Comparison of ENCODE assay signal across 8 mouse cellular contexts in genomic region chr9:95688064-95688463, GRCm38 (mm10). TPM values are rescaled to one million over a fixed set of nuclear protein-coding genes. Genes with fewer than 3 reads are reported as not detected.
A peak's percentile ranks its signal among the peaks of the same experiment; 100 is the strongest.
DNase-seq lines count a peak whose midpoint lies in the region; TF ChIP-seq lines count a peak whose summit lies in the region.

No protein-coding gene starts in this region.

- peak; percentile 71 for TF ChIP-seq CTCF in gastrocnemius, adult 2 months (IDR thresholded peaks at IDR 0.05)

- H3K27ac ChIP-seq in gastrocnemius, adult 2 months = no peak overlapping the region

- intact Hi-C loops in gastrocnemius, adult 2 months (cut with DNase I) = no loop called here

- peak; percentile 47 for DNase-seq in gastrocnemius, adult 2 months
- DNase-seq in gastrocnemius, postnatal 4 days (ENCODE audit: low spot score in 2 of 2) = no peak
- DNase-seq in spleen, postnatal 10 days (ENCODE audit: low spot score in 2 of 2) = peak; percentile 19 to 52
- DNase-seq in spleen, adult 12 weeks (ENCODE audit: low spot score) = no peak
- DNase-seq in cerebellum, adult 9-11 months = peak; percentile 16
- DNase-seq in kidney, postnatal 4 days = peak; percentile 37 to 55
- DNase-seq in c-Kit-positive CD71-positive TER-119-positive erythroid progenitor cells, embryonic 14.5 days (ENCODE audit: low spot score) = no peak
- no peak for DNase-seq in left cerebral cortex, adult 8-10 months (ENCODE audit: low spot score in 2 of 2)

- no peak overlapping the region for H3K4me3 ChIP-seq in gastrocnemius, adult 2 months

RNA-seq across cellular contexts. Expression of gene Pcolce2, which starts 50.7 kb away (rescaled TPM):
- total RNA-seq in gastrocnemius, adult 2 months (2021) = 10 to 100 TPM in 1 of 2 experiments, 1 to 10 TPM in 1; 8.2 to 13.7 TPM
- total RNA-seq in gastrocnemius, postnatal 4 days (2021) = 1 to 10 TPM; 5.6 to 6.6 TPM
- 1 to 10 TPM; 3.2 to 7.3 (median 5.4) TPM for total RNA-seq in left cerebral cortex, adult 8-10 months (2022)

Comparison
In these comparisons a context has a peak if more than half of its experiments do, and no peak if none do; other contexts are left out.
1. DNase-seq: peak in gastrocnemius, adult 2 months (single experiment), spleen, postnatal 10 days (2 of 2), cerebellum, adult 9-11 months (single experiment) and kidney, postnatal 4 days (2 of 2); none in gastrocnemius, postnatal 4 days (0 of 2), spleen, adult 12 weeks (single experiment), c-Kit-positive CD71-positive TER-119-positive erythroid progenitor cells, embryonic 14.5 days (single experiment) and left cerebral cortex, adult 8-10 months (0 of 2).